Mouse (Mus musculus) E14TG2a.4 (cell line): Measurements from ENCODE around the gene Plekhg6.

ENCODE experiments used
- CTCF ChIP-seq: conservative IDR thresholded peaks from 2 replicates; pipeline ENCODE4 v1.5.1; 2014; ENCODE audit warnings: low read length
- NANOG ChIP-seq: IDR thresholded peaks from 2 replicates; pipeline ENCODE4 v1.6.1; 2014; ENCODE audit warnings: borderline replicate concordance, low read length, mixed read lengths
- POU5F1 ChIP-seq: IDR thresholded peaks from 2 replicates; pipeline ENCODE4 v1.6.1; 2014; ENCODE audit warnings: low read length, borderline replicate concordance

- TF ChIP-seq CTCF (no peak), POU5F1 (no peak), NANOG (no peak)
Observed at GRCm38 (mm10) chr6:125314746-125315145, 65.8 kb downstream of the Plekhg6 start.
